Mouse (Mus musculus) neural tube, embryonic 14.5 days (tissue): ENCODE results near the gene Ankrd52. TPM values are rescaled to one million over a fixed set of nuclear protein-coding genes. Genes with fewer than 3 reads are reported as not detected.

Experiments used
- ATAC-seq: fragments of 200-750 bp; cut with Nextera tagmentation; 2 replicates; pipeline ENCODE4 v1.8.0; 2017; ENCODE audit warnings: low read depth, mild to moderate bottlenecking, moderate TSS enrichment, moderate library complexity
- H3K27ac ChIP-seq: fragments of 300-500 bp; sonication (generic); 2 replicates; pipeline ENCODE4 v1.5.1; 2014; ENCODE audit warnings: low read depth, mild to moderate bottlenecking, control low read depth, low read length, moderate library complexity, mixed read lengths
- H3K27me3 ChIP-seq: fragments of 300-500 bp; sonication (generic); 2 replicates; pipeline ENCODE4 v1.6.1; 2014; ENCODE audit warnings: low read length; ENCODE audit not compliant: control insufficient read depth, insufficient read depth
- H3K36me3 ChIP-seq: fragments of 300-500 bp; sonication (generic); 2 replicates; pipeline ENCODE4 v1.6.1; 2014; ENCODE audit warnings: low read length, mixed read lengths; ENCODE audit not compliant: control insufficient read depth, insufficient read depth
- H3K4me1 ChIP-seq: fragments of 300-500 bp; sonication (generic); 2 replicates; pipeline ENCODE4 v1.6.1; 2014; ENCODE audit warnings: low read length; ENCODE audit not compliant: control insufficient read depth, insufficient read depth
- H3K4me2 ChIP-seq: fragments of 300-500 bp; sonication (generic); 2 replicates; pipeline ENCODE4 v1.6.1; 2014; ENCODE audit warnings: mild to moderate bottlenecking, low read depth, low read length, control low read depth
- H3K4me3 ChIP-seq: fragments of 300-500 bp; sonication (generic); 2 replicates; pipeline ENCODE4 v1.5.1; 2014; ENCODE audit warnings: low read depth, low read length, control low read depth, mixed read lengths
- H3K9ac ChIP-seq: fragments of 300-500 bp; sonication (generic); replicated peaks from 2 replicates; pipeline ENCODE4 v1.6.1; 2014; ENCODE audit warnings: low read depth, mild to moderate bottlenecking, control low read depth, low read length, mixed read lengths
- H3K9me3 ChIP-seq: fragments of 300-500 bp; sonication (generic); 2 replicates; pipeline ENCODE4 v1.6.1; 2016; ENCODE audit warnings: low read length; ENCODE audit not compliant: control insufficient read depth
- WGBS: fragments of 180-500 bp; shearing (Covaris S2); extraction: QIAGEN DNeasy Blood & Tissue Kit; methylation state at CpG from one replicate; pipeline ENCODE4 v1.1.7; 2014; 5-methylcytosine and 5-hydroxymethylcytosine counted together
- polyA plus RNA-seq: library from polyadenylated mRNA; unstranded; fragments of >200 nt; fragmentation: Nextera tagmentation; extraction: Ambion mirVana; gene quantifications from 2 replicates; pipeline ENCODE4 v1.2.1, GENCODE M21; 2014

Ankrd52 gene
- polyA plus RNA-seq, 1 experiment from 2014 or later = 14.0 TPM

GRCm38 (mm10) chr10:128338948-128339347 lies 38.0 kb upstream of the Ankrd52 start:
- WGBS = 67% methylated on average over 2 of the region's 2 CpGs
- Histone ChIP-seq H3K9ac (no peak overlapping the region), H3K27me3 (no peaks in the 10 kb centered on the region), H3K4me3 (peak overlapping the region; percentile 79), H3K27ac (no peak overlapping the region), H3K36me3 (no peaks in the 10 kb centered on the region), H3K4me1 (peaks cover 16% of the 10 kb centered on the region), H3K9me3 (no peaks in the 10 kb centered on the region), H3K4me2 (peak overlapping the region; percentile 79)
- no peak for ATAC-seq

- Histone ChIP-seq H3K4me2 (no peak overlapping the region), H3K27me3 (no peaks in the 10 kb centered on the region), H3K27ac (no peak overlapping the region), H3K4me3 (no peak overlapping the region), H3K36me3 (no peaks in the 10 kb centered on the region), H3K9me3 (no peaks in the 10 kb centered on the region), H3K4me1 (peaks cover 16% of the 10 kb centered on the region), H3K9ac (no peak overlapping the region)
- 81% methylated on average over 2 of the region's 2 CpGs for WGBS
- no peak for ATAC-seq
These were observed 36.7 kb upstream of the Ankrd52 start for GRCm38 (mm10) chr10:128340257-128340656.

GRCm38 (mm10) chr10:128343436-128343835 lies 33.5 kb upstream of the Ankrd52 start:
- WGBS = 91% methylated on average over 1 of the region's 1 CpGs
- no peaks in the 10 kb centered on the region for H3K27me3 ChIP-seq

GRCm38 (mm10) chr10:128344568-128345275 lies 32.2 kb upstream of the Ankrd52 start:
- Histone ChIP-seq H3K9ac (no peak overlapping the region), H3K4me3 (no peak overlapping the region), H3K36me3 (no peaks in the 10 kb centered on the region), H3K27me3 (no peaks in the 10 kb centered on the region), H3K27ac (peak overlapping the region; percentile 8), H3K4me1 (no peaks in the 10 kb centered on the region), H3K9me3 (no peaks in the 10 kb centered on the region), H3K4me2 (no peak overlapping the region)
- no peak for ATAC-seq
- 59% methylated on average over 7 of the region's 7 CpGs for WGBS

More at GRCm38 (mm10) chr10:128343436-128343835, 33.5 kb upstream of the Ankrd52 start:
- Histone ChIP-seq H3K4me1 (peaks cover 10% of the 10 kb centered on the region), H3K36me3 (no peaks in the 10 kb centered on the region), H3K9me3 (no peaks in the 10 kb centered on the region), H3K27ac (no peak overlapping the region), H3K4me3 (no peak overlapping the region), H3K4me2 (no peak overlapping the region), H3K9ac (no peak overlapping the region)
- ATAC-seq = no peak

- Histone ChIP-seq H3K9me3 (no peaks in the 10 kb centered on the region), H3K4me3 (no peak overlapping the region)
These were observed 29.4 kb upstream of the Ankrd52 start for GRCm38 (mm10) chr10:128347541-128347940.

GRCm38 (mm10) chr10:128358796-128359195 lies 18.1 kb upstream of the Ankrd52 start:
- H3K36me3 ChIP-seq = peaks cover 65% of the 10 kb centered on the region
- WGBS = 49% methylated on average over 2 of the region's 2 CpGs
- ATAC-seq = no peak

More at GRCm38 (mm10) chr10:128347541-128347940, 29.4 kb upstream of the Ankrd52 start:
- Histone ChIP-seq H3K9ac (no peak overlapping the region), H3K27ac (no peak overlapping the region), H3K27me3 (no peaks in the 10 kb centered on the region), H3K36me3 (peaks cover 25% of the 10 kb centered on the region), H3K4me1 (no peaks in the 10 kb centered on the region), H3K4me2 (no peak overlapping the region)
- 93% methylated on average over 8 of the region's 8 CpGs for WGBS
- no peak for ATAC-seq

GRCm38 (mm10) chr10:128359226-128359625 lies 17.7 kb upstream of the Ankrd52 start:
- Histone ChIP-seq H3K9me3 (no peaks in the 10 kb centered on the region), H3K4me2 (no peak overlapping the region), H3K36me3 (peaks cover 60% of the 10 kb centered on the region), H3K9ac (no peak overlapping the region), H3K27me3 (no peaks in the 10 kb centered on the region), H3K4me1 (no peaks in the 10 kb centered on the region), H3K27ac (no peak overlapping the region), H3K4me3 (no peak overlapping the region)
- no peak for ATAC-seq
- whole genome bisulfite sequencing = 95% methylated on average over 6 of the region's 6 CpGs

More at GRCm38 (mm10) chr10:128358796-128359195, 18.1 kb upstream of the Ankrd52 start:
- H3K9me3 ChIP-seq = no peaks in the 10 kb centered on the region
- H3K4me1 ChIP-seq = no peaks in the 10 kb centered on the region
- H3K27ac ChIP-seq = no peak overlapping the region
- no peak overlapping the region for H3K4me3 ChIP-seq
- no peak overlapping the region for H3K4me2 ChIP-seq
- H3K27me3 ChIP-seq = no peaks in the 10 kb centered on the region
- H3K9ac ChIP-seq = no peak overlapping the region

- Histone ChIP-seq H3K4me1 (no peaks in the 10 kb centered on the region), H3K9ac (no peak overlapping the region), H3K4me3 (no peak overlapping the region), H3K27ac (no peak overlapping the region), H3K27me3 (no peaks in the 10 kb centered on the region), H3K4me2 (no peak overlapping the region), H3K36me3 (peaks cover 62% of the 10 kb centered on the region), H3K9me3 (no peaks in the 10 kb centered on the region)
- WGBS = 91% methylated on average over 6 of the region's 6 CpGs
- no peak for ATAC-seq
These were observed 15.1 kb upstream of the Ankrd52 start for GRCm38 (mm10) chr10:128361836-128362235.

GRCm38 (mm10) chr10:128362568-128362967 lies 14.3 kb upstream of the Ankrd52 start:
- ATAC-seq = no peak
- WGBS = 55% methylated on average over 3 of the region's 3 CpGs
- H3K36me3 ChIP-seq = peaks cover 59% of the 10 kb centered on the region
- H3K9ac ChIP-seq = no peak overlapping the region
- no peak overlapping the region for H3K4me3 ChIP-seq
- H3K4me1 ChIP-seq = peaks cover 6% of the 10 kb centered on the region; the same call in 1 of the 2 replicates
- H3K27ac ChIP-seq = no peak overlapping the region
- H3K4me2 ChIP-seq = no peak overlapping the region
- H3K9me3 ChIP-seq = no peaks in the 10 kb centered on the region
- no peaks in the 10 kb centered on the region for H3K27me3 ChIP-seq
